Mouse (Mus musculus): ENCODE data around the gene Vmn1r34. TPM values are rescaled to one million over a fixed set of nuclear protein-coding genes. Genes with fewer than 3 reads are reported as not detected.
"Not testable (repeated sequence)": the region's sequence is repeated elsewhere in the genome, so short reads cannot be mapped to it uniquely, and the experiment has no call there.

The Vmn1r34 gene
- not detected in 2 replicates for total RNA-seq (2021)
- long read RNA-seq: 0 reads

DNA sequence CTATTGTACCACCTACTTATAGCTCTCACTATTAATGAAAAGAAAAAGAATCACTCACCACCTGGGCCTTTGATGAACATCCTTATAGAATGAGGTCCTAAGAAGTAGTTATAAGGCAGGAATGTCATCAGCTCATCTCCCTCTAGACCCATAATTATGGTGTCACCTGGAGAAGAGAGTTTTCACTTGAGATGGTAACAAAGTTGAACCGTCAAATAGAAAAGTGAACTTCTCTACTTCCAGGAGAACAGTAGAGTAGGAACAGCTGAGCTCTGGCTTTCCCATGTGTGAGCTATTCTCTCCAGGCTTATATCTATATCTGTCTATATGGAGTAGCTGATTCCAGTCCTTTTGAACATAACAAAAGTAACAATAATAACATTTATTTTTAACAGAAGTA is at the start of gene Vmn1r34:
TSS of gene Vmn1r34 (minus strand) at position 101 of the 400 bp plus-strand sequence.
- DNase-seq: no peak

DNA sequence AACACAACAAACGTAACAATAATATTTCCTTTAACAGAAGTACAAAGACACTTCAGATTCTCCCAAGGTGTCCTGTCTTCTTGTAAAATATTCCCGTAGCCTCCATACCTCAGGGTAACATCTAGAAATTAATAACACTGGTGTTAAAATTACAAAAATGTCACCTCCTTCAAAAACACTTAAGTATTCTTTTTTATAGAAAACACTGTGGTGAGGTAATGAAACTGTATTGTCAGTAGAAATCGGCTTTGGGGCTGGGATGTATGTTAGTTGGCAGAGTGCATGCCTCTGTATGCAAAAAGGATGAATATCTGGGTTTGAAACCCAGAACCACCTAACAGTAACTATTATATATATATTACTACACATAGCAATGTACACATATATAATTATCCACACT is 42.1 kb upstream of the Vmn1r34 start, which contains the start of gene Vmn1r35:
TSS of gene Vmn1r35 (minus strand) at position 101 of the 400 bp plus-strand sequence.
- no peak for DNase-seq

DNA sequence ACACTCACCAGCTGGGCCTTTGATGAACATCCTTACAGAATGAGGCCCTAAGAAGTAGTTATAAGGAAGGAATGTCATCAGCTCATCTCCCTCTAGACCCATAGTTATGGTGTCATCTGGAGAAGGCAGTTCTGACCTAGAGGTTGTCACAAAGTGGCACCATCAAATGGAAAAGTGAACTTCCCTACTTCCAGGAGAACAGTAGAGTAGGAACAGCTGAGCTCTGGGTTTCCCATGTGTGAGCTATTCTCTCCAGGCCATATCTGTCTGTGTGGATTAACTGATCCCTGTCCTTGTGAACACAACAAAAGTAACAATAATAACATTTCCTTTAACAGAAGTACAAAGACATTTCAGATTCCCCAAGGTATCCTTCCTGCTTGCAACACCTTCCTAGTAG is 25.5 kb downstream of the Vmn1r34 start, which contains the start of gene Vmn1r33:
TSS of gene Vmn1r33 (minus strand) at position 101 of the 400 bp plus-strand sequence.
- DNase-seq: not testable (repeated sequence)

DNA sequence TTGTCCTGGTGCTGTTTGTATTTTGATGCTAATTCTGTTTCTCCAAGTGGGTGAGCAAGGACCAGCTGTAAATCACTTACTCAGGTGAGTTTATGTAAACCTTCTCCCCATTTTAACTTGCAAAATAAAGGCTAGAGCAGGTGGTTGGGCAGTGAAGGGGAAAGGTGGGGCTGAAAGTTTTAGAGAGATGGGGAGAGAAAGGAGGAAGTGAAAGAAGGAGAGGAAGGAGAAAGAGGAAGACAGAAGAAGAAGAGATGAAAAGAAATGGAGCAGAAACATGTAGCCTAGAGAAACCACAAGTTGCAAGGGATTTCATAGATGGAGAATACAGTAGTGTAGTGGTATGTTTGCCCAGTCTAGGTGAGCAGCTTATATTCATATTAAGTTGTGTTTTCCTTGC is 47.9 kb downstream of the Vmn1r34 start:
- no peak for DNase-seq

Other genes with a start within 250 kb of the Vmn1r34 start
- gene Mad2l1, start 108.5 kb downstream of the Vmn1r34 start, total RNA-seq (2021): 11.8 and 12.2 TPM in 2 replicates
- not detected in 2 replicates for gene Vmn1r32, start 83.8 kb downstream of the Vmn1r34 start, total RNA-seq (2021)
- gene Vmn1r33, start 25.6 kb downstream of the Vmn1r34 start, total RNA-seq (2021): not detected in 2 replicates
- not detected in 2 replicates for gene Vmn1r35, start 42.0 kb upstream of the Vmn1r34 start, total RNA-seq (2021)
- not detected in 2 replicates for gene Vmn1r36, start 75.3 kb upstream of the Vmn1r34 start, total RNA-seq (2021)
- not detected in 2 replicates for gene Vmn1r37, start 85.5 kb upstream of the Vmn1r34 start, total RNA-seq (2021)
- gene Vmn1r38, start 138.7 kb upstream of the Vmn1r34 start, total RNA-seq (2021): not detected in 2 replicates
- gene Vmn1r39, start 166.7 kb upstream of the Vmn1r34 start, total RNA-seq (2021): not detected in 2 replicates

Data from adrenal gland, postnatal 25 days (tissue).